Mouse (Mus musculus): ENCODE measurements at regions not wholly inside any gene's neighbourhood (a gene's known extent, or its start where the extent isn't known, plus 50 kb on each side); places are given as distances from the start of the nearest gene placed in this dataset.

GRCm38 (mm10) chr1:128659857-128660256, 67.8 kb upstream of the Cxcr4 start:
- H3K36me3 ChIP-seq (ENCODE audit: control insufficient read depth, insufficient read depth, low read length, poor library complexity, severe bottlenecking): no peaks in the 10 kb centered on the region
- no peak overlapping the region for H3K9ac ChIP-seq (ENCODE audit: low read depth, poor library complexity, severe bottlenecking)
- no peaks in the 10 kb centered on the region for H3K4me1 ChIP-seq (ENCODE audit: control insufficient read depth, insufficient read depth, low read length)
- H3K27me3 ChIP-seq (ENCODE audit: control insufficient read depth, insufficient read depth, low read length, poor library complexity, severe bottlenecking): no peaks in the 10 kb centered on the region
- H3K9me3 ChIP-seq (replicated peaks; ENCODE audit: control insufficient read depth, insufficient read depth, low read length, poor library complexity, severe bottlenecking): no peaks in the 10 kb centered on the region
- no peak overlapping the region for H3K4me3 ChIP-seq (ENCODE audit: low read depth, low read length)
- H3K27ac ChIP-seq (ENCODE audit: insufficient read depth, low read length): no peak overlapping the region
- no peak for TF ChIP-seq POLR2A (IDR thresholded peaks at IDR 0.05; ENCODE audit: insufficient read depth, low read length)
- TF ChIP-seq CTCF (IDR thresholded peaks at IDR 0.05; ENCODE audit: low read depth, low read length): no peak
- no peak for TF ChIP-seq EP300 (IDR thresholded peaks at IDR 0.05; ENCODE audit: insufficient read depth, low read depth, low read length)

GRCm38 (mm10) chr1:128658802-128659201, 66.7 kb upstream of the Cxcr4 start:
- Histone ChIP-seq H3K36me3 (ENCODE audit: control insufficient read depth, insufficient read depth, low read length, poor library complexity, severe bottlenecking) (no peaks in the 10 kb centered on the region), H3K27ac (ENCODE audit: insufficient read depth, low read length) (no peak overlapping the region), H3K4me3 (ENCODE audit: low read depth, low read length) (no peak overlapping the region), H3K4me1 (ENCODE audit: control insufficient read depth, insufficient read depth, low read length) (no peaks in the 10 kb centered on the region), H3K9ac (ENCODE audit: low read depth, poor library complexity, severe bottlenecking) (no peak overlapping the region), H3K27me3 (ENCODE audit: control insufficient read depth, insufficient read depth, low read length, poor library complexity, severe bottlenecking) (no peaks in the 10 kb centered on the region), H3K9me3 (replicated peaks; ENCODE audit: control insufficient read depth, insufficient read depth, low read length, poor library complexity, severe bottlenecking) (no peaks in the 10 kb centered on the region)
- TF ChIP-seq CTCF (IDR thresholded peaks at IDR 0.05; ENCODE audit: low read depth, low read length): no peak
- TF ChIP-seq EP300 (IDR thresholded peaks at IDR 0.05; ENCODE audit: insufficient read depth, low read depth, low read length): no peak
- TF ChIP-seq POLR2A (IDR thresholded peaks at IDR 0.05; ENCODE audit: insufficient read depth, low read length): no peak

GRCm38 (mm10) chr1:128654099-128654862, 62.2 kb upstream of the Cxcr4 start:
- no peaks in the 10 kb centered on the region for H3K9me3 ChIP-seq (replicated peaks; ENCODE audit: control insufficient read depth, insufficient read depth, low read length, poor library complexity, severe bottlenecking)
- H3K27me3 ChIP-seq (ENCODE audit: control insufficient read depth, insufficient read depth, low read length, poor library complexity, severe bottlenecking): no peaks in the 10 kb centered on the region
- no peaks in the 10 kb centered on the region for H3K36me3 ChIP-seq (ENCODE audit: control insufficient read depth, insufficient read depth, low read length, poor library complexity, severe bottlenecking)
- no peaks in the 10 kb centered on the region for H3K4me1 ChIP-seq (ENCODE audit: control insufficient read depth, insufficient read depth, low read length)
- no peak overlapping the region for H3K27ac ChIP-seq (ENCODE audit: insufficient read depth, low read length)
- TF ChIP-seq EP300 (IDR thresholded peaks at IDR 0.05; ENCODE audit: insufficient read depth, low read depth, low read length) (no peak), POLR2A (IDR thresholded peaks at IDR 0.05; ENCODE audit: insufficient read depth, low read length) (no peak)
- H3K9ac ChIP-seq (ENCODE audit: low read depth, poor library complexity, severe bottlenecking): no peak overlapping the region
- no peak overlapping the region for H3K4me3 ChIP-seq (ENCODE audit: low read depth, low read length)

- Histone ChIP-seq H3K4me3 (ENCODE audit: low read depth, low read length) (no peak overlapping the region), H3K9ac (ENCODE audit: low read depth, poor library complexity, severe bottlenecking) (no peak overlapping the region), H3K27ac (ENCODE audit: insufficient read depth, low read length) (no peak overlapping the region), H3K9me3 (replicated peaks; ENCODE audit: control insufficient read depth, insufficient read depth, low read length, poor library complexity, severe bottlenecking) (no peaks in the 10 kb centered on the region; the same call in 1 of the 2 replicates), H3K27me3 (ENCODE audit: control insufficient read depth, insufficient read depth, low read length, poor library complexity, severe bottlenecking) (no peaks in the 10 kb centered on the region), H3K36me3 (ENCODE audit: control insufficient read depth, insufficient read depth, low read length, poor library complexity, severe bottlenecking) (no peaks in the 10 kb centered on the region), H3K4me1 (ENCODE audit: control insufficient read depth, insufficient read depth, low read length) (no peaks in the 10 kb centered on the region)
- TF ChIP-seq CTCF (IDR thresholded peaks at IDR 0.05; ENCODE audit: low read depth, low read length) (no peak), EP300 (IDR thresholded peaks at IDR 0.05; ENCODE audit: insufficient read depth, low read depth, low read length) (no peak), POLR2A (IDR thresholded peaks at IDR 0.05; ENCODE audit: insufficient read depth, low read length) (no peak)
Measured at GRCm38 (mm10) chr1:128650596-128650995, 58.5 kb upstream of the Cxcr4 start.

GRCm38 (mm10) chr1:128649490-128650178, 57.5 kb upstream of the Cxcr4 start:
- no peak overlapping the region for H3K9ac ChIP-seq (ENCODE audit: low read depth, poor library complexity, severe bottlenecking)
- no peak overlapping the region for H3K4me3 ChIP-seq (ENCODE audit: low read depth, low read length)
- no peaks in the 10 kb centered on the region for H3K4me1 ChIP-seq (ENCODE audit: control insufficient read depth, insufficient read depth, low read length)
- TF ChIP-seq POLR2A (IDR thresholded peaks at IDR 0.05; ENCODE audit: insufficient read depth, low read length) (no peak), CTCF (IDR thresholded peaks at IDR 0.05; ENCODE audit: low read depth, low read length) (no peak), EP300 (IDR thresholded peaks at IDR 0.05; ENCODE audit: insufficient read depth, low read depth, low read length) (no peak)
- H3K27me3 ChIP-seq (ENCODE audit: control insufficient read depth, insufficient read depth, low read length, poor library complexity, severe bottlenecking): no peaks in the 10 kb centered on the region
- H3K27ac ChIP-seq (ENCODE audit: insufficient read depth, low read length): no peak overlapping the region
- H3K9me3 ChIP-seq (replicated peaks; ENCODE audit: control insufficient read depth, insufficient read depth, low read length, poor library complexity, severe bottlenecking): no peaks in the 10 kb centered on the region; the same call in 1 of the 2 replicates
- H3K36me3 ChIP-seq (ENCODE audit: control insufficient read depth, insufficient read depth, low read length, poor library complexity, severe bottlenecking): no peaks in the 10 kb centered on the region

- Histone ChIP-seq H3K9ac (ENCODE audit: low read depth, poor library complexity, severe bottlenecking) (no peak overlapping the region), H3K4me1 (ENCODE audit: control insufficient read depth, insufficient read depth, low read length) (no peaks in the 10 kb centered on the region), H3K9me3 (replicated peaks; ENCODE audit: control insufficient read depth, insufficient read depth, low read length, poor library complexity, severe bottlenecking) (no peaks in the 10 kb centered on the region; the same call in 1 of the 2 replicates), H3K4me3 (ENCODE audit: low read depth, low read length) (no peak overlapping the region), H3K27me3 (ENCODE audit: control insufficient read depth, insufficient read depth, low read length, poor library complexity, severe bottlenecking) (no peaks in the 10 kb centered on the region), H3K36me3 (ENCODE audit: control insufficient read depth, insufficient read depth, low read length, poor library complexity, severe bottlenecking) (no peaks in the 10 kb centered on the region), H3K27ac (ENCODE audit: insufficient read depth, low read length) (no peak overlapping the region)
- no peak for TF ChIP-seq CTCF (IDR thresholded peaks at IDR 0.05; ENCODE audit: low read depth, low read length)
- no peak for TF ChIP-seq POLR2A (IDR thresholded peaks at IDR 0.05; ENCODE audit: insufficient read depth, low read length)
- TF ChIP-seq EP300 (IDR thresholded peaks at IDR 0.05; ENCODE audit: insufficient read depth, low read depth, low read length): no peak
Measured at GRCm38 (mm10) chr1:128643316-128643776, 51.3 kb upstream of the Cxcr4 start.

All from ES-Bruce4 (cell line).